Mouse (Mus musculus): ENCODE measurements around the gene Lpo. TPM values are rescaled to one million over a fixed set of nuclear protein-coding genes. Genes with fewer than 3 reads are reported as not detected.
A peak's percentile ranks its signal among the peaks of the same experiment; 100 is the strongest.

Gene Lpo
- polyA plus RNA-seq, 1 experiment = not detected

DNA sequence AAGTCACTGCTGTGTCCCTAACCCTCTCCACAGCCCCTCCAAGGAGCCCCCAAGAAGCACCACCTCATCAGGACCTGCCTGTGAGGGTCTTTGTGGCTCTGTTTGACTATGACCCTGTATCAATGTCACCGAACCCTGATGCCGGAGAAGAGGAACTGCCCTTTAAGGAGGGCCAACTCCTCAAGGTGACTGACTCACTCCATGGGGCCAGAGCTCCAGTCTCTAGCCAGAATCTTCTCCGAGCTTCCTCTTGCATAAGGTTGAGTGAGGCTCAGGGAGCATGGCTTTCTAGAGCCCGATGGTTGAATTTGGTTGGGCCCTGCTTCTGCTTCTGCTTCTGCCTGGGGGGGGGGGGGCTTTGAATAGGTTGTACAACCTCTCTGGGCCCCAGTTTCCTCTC is 48.7 kb downstream of the Lpo start:
- Histone ChIP-seq H3K4me3 (ENCODE audit: low read depth, low read length) (no peak overlapping the region), H3K36me3 (ENCODE audit: control insufficient read depth, insufficient read depth, low read length) (no peaks in the 10 kb centered on the region), H3K4me1 (ENCODE audit: control insufficient read depth, insufficient read depth, insufficient read length, low read length) (peaks cover 8% of the 10 kb centered on the region), H3K27ac (ENCODE audit: insufficient read depth, low read depth, low read length) (no peak overlapping the region), H3K27me3 (ENCODE audit: control insufficient read depth, insufficient read depth, low read length) (peaks cover 9% of the 10 kb centered on the region; the same call in 1 of the 2 replicates)
- TF ChIP-seq CTCF (IDR thresholded peaks at IDR 0.05; ENCODE audit: extremely low read depth, insufficient read length, insufficient replicate concordance, low read depth, low read length) (no peak), POLR2A (IDR thresholded peaks at IDR 0.05; ENCODE audit: low read depth, low read length) (no peak)
- WGBS = 76% methylated on average over 4 of the region's 4 CpGs

DNA sequence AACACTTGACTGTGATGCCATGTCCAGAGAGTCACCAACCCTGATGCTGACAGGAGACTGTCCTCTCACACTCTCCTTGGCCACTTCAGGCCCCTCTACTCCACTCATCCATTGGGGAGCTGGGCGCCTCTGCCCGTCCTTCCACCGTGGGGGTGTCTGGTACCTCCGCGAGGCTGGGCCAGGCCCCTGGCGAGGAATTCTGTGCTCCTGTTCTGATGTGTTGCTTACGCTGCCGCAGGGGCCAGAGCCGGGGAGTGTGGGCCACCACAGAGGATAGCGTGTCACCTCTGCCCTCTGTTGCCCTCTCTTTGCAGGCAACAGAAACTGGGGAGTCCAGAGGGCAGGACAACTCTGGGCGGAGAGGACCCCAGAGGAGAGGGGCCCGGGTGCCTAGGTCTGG is 49.2 kb downstream of the Lpo start:
- no peak for TF ChIP-seq POLR2A (IDR thresholded peaks at IDR 0.05; ENCODE audit: low read depth, low read length)
- TF ChIP-seq CTCF (IDR thresholded peaks at IDR 0.05; ENCODE audit: extremely low read depth, insufficient read length, insufficient replicate concordance, low read depth, low read length) = no peak
- Histone ChIP-seq H3K36me3 (ENCODE audit: control insufficient read depth, insufficient read depth, low read length) (no peaks in the 10 kb centered on the region), H3K4me3 (ENCODE audit: low read depth, low read length) (peak overlapping the region; percentile 48), H3K4me1 (ENCODE audit: control insufficient read depth, insufficient read depth, insufficient read length, low read length) (peaks cover 8% of the 10 kb centered on the region), H3K27ac (ENCODE audit: insufficient read depth, low read depth, low read length) (no peak overlapping the region), H3K27me3 (ENCODE audit: control insufficient read depth, insufficient read depth, low read length) (peaks cover 9% of the 10 kb centered on the region; the same call in 1 of the 2 replicates)
- 38% methylated on average over 12 of the region's 12 CpGs for WGBS

DNA sequence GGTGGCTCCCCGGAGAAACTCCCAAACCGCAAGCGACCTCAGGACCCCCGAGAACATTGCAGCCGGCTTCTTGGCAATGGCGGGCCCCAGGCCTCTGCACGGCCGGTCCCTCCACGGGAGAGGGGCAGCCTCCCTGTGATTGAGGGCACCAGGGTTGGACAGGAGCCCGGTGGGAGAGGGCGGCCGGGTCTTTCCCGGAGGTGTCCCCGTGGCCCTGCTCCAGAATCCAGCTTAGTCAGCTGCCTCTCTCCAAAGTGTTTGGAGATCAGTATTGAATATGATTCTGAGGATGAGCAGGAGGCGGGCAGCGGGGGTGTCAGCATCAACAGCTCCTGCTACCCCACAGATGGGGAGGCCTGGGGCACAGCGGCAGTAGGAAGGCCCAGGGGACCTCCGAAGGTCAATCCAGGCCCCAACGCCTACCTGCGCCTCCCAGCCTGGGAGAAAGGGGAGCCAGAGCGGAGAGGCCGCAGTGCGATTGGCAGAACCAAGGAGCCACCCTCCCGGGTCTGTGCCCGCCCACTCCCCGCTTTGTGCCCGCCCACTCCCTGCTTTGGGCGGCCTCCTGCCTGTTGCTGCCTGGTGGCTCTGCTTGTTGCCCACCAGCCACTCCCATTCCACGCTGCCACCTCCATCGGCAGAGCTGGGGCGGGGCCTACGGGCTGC is 49.9 kb downstream of the Lpo start:
- Histone ChIP-seq H3K27ac (ENCODE audit: insufficient read depth, low read depth, low read length) (no peak overlapping the region), H3K36me3 (ENCODE audit: control insufficient read depth, insufficient read depth, low read length) (no peaks in the 10 kb centered on the region), H3K27me3 (ENCODE audit: control insufficient read depth, insufficient read depth, low read length) (peaks cover 9% of the 10 kb centered on the region; the same call in 1 of the 2 replicates), H3K4me1 (ENCODE audit: control insufficient read depth, insufficient read depth, insufficient read length, low read length) (peaks cover 8% of the 10 kb centered on the region), H3K4me3 (ENCODE audit: low read depth, low read length) (peak overlapping the region; percentile 48)
- TF ChIP-seq CTCF (IDR thresholded peaks at IDR 0.05; ENCODE audit: extremely low read depth, insufficient read length, insufficient replicate concordance, low read depth, low read length) (no peak), POLR2A (IDR thresholded peaks at IDR 0.05; ENCODE audit: low read depth, low read length) (no peak)
- 28% methylated on average over 32 of the region's 32 CpGs for WGBS

DNA sequence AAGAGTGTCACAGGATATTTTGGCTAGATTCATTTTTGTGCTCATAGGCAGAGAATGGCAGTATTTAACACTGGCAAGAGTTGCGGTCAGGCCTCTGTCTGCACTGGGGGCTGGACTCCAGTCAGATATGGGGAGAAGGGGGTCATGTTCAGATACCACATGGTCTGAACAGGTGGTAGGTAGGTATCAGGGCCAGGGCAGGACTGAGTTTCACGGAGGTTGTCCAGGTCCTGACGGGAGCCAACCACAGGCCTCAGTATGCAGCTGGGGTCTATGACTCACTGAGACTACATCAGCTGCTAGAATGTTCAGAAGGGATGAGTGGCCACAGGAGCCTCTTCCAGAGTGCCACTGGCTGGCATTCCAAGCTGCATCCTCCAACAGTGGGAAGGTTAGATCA is 55.7 kb downstream of the Lpo start:
- WGBS = 83% methylated on average over 3 of the region's 3 CpGs
- no peak overlapping the region for H3K4me3 ChIP-seq (ENCODE audit: low read depth, low read length)
- TF ChIP-seq CTCF (IDR thresholded peaks at IDR 0.05; ENCODE audit: extremely low read depth, insufficient read length, insufficient replicate concordance, low read depth, low read length) = no peak
- TF ChIP-seq POLR2A (IDR thresholded peaks at IDR 0.05; ENCODE audit: low read depth, low read length) = no peak
- H3K27me3 ChIP-seq (ENCODE audit: control insufficient read depth, insufficient read depth, low read length) = no peaks in the 10 kb centered on the region
- no peaks in the 10 kb centered on the region for H3K4me1 ChIP-seq (ENCODE audit: control insufficient read depth, insufficient read depth, insufficient read length, low read length)
- H3K27ac ChIP-seq (ENCODE audit: insufficient read depth, low read depth, low read length) = no peak overlapping the region
- H3K36me3 ChIP-seq (ENCODE audit: control insufficient read depth, insufficient read depth, low read length) = no peaks in the 10 kb centered on the region

DNA sequence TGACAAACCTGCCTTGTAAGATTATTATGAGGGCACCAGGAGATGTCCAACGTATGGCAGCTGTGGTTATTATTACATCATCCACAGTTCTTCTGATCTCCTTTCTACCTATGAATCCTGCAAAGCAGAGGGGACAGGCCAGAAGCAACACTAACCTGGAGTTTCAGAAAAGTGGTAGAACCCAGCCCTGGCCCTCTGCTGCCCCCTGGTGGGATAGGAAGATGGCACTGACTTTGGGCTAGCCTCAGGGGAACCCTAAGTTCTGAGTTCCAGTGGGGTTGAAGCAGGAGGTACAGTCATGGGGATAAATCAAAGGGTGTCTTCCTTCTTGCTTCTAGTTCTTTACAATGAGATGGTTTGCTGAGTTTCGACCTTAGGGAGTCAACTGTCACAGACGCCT is 57.1 kb downstream of the Lpo start:
- H3K36me3 ChIP-seq (ENCODE audit: control insufficient read depth, insufficient read depth, low read length) = no peaks in the 10 kb centered on the region
- H3K27me3 ChIP-seq (ENCODE audit: control insufficient read depth, insufficient read depth, low read length) = no peaks in the 10 kb centered on the region
- WGBS = 50% methylated on average over 3 of the region's 3 CpGs
- TF ChIP-seq CTCF (IDR thresholded peaks at IDR 0.05; ENCODE audit: extremely low read depth, insufficient read length, insufficient replicate concordance, low read depth, low read length) = peak; percentile 95; the same call in 1 of the 2 replicates
- no peak for TF ChIP-seq POLR2A (IDR thresholded peaks at IDR 0.05; ENCODE audit: low read depth, low read length)
- no peak overlapping the region for H3K4me3 ChIP-seq (ENCODE audit: low read depth, low read length)
- no peak overlapping the region for H3K27ac ChIP-seq (ENCODE audit: insufficient read depth, low read depth, low read length)
- no peaks in the 10 kb centered on the region for H3K4me1 ChIP-seq (ENCODE audit: control insufficient read depth, insufficient read depth, insufficient read length, low read length)

DNA sequence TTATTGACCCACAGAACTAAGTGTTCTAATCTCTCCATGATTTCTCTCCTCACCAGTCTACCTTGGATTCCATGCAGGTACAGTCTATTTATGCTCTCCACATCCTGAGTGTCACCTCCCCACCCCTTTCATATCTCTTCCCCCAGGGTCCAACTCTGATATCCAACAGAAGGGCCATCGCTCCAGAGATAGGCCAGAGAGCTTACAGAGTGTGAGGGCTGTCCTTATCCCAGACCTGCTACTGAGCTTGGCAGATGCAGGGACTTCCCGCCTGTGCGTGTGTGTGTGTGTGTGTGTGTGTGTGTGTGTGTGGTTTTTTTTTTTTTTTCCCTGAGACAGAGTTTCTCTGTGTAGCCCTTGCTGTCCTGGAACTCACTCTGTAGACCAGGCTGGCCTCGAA is 59.3 kb downstream of the Lpo start:
- 90% methylated on average over 4 of the region's 4 CpGs for WGBS
- TF ChIP-seq POLR2A (IDR thresholded peaks at IDR 0.05; ENCODE audit: low read depth, low read length) = no peak
- no peak for TF ChIP-seq CTCF (IDR thresholded peaks at IDR 0.05; ENCODE audit: extremely low read depth, insufficient read length, insufficient replicate concordance, low read depth, low read length)
- Histone ChIP-seq H3K36me3 (ENCODE audit: control insufficient read depth, insufficient read depth, low read length) (no peaks in the 10 kb centered on the region), H3K27ac (ENCODE audit: insufficient read depth, low read depth, low read length) (no peak overlapping the region), H3K4me3 (ENCODE audit: low read depth, low read length) (no peak overlapping the region), H3K27me3 (ENCODE audit: control insufficient read depth, insufficient read depth, low read length) (peaks cover 14% of the 10 kb centered on the region), H3K4me1 (ENCODE audit: control insufficient read depth, insufficient read depth, insufficient read length, low read length) (0 out of 2 replicates have a peak, but pooled peaks cover 3% of the 10 kb centered on the region)

DNA sequence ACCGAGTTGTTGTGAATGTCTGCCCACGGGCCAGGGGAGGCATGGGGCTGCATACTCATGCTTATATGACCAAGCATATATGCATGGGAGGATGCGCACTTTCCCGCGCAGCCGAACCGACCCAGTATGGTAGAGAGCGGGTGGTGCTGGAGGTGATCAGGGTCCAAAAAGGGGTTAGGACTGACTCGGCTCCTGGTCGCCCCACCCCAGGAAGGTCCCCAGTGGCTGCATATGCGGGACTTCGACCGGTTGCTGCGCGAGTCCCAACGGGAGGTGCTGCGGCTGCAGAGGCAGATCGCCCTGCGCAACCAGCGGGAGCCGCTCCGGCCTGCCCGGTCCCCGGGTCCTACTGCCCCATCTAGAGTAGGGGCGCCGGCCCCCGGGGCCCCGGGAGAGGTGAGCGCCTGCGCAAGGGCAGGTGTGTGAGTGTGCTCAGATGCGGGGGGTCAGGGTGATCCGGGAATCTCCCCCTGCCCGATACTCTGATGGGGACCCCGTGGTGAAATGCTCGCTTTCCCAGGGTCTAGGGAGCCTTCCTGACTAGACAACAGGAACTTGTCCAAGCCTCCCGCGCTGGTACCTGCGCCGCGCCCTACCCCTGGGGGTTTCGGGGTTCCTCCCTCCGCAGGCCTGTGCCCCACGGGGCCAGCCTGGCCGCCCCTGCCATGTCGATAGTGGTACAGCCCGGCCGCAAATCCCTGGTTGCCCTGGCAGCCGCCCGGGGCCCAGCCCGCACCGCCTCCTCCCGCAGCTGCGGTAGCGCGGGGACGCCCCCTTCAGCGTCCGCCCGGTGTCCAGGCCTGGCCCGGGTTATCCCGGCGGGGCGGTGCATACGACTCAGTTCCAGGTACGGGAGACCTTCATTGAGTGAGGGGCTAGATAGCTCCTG is 63.9 kb downstream of the Lpo start:
- Histone ChIP-seq H3K4me1 (ENCODE audit: control insufficient read depth, insufficient read depth, insufficient read length, low read length) (peaks cover 3% of the 10 kb centered on the region), H3K4me3 (ENCODE audit: low read depth, low read length) (peak overlapping the region; percentile 48), H3K27me3 (ENCODE audit: control insufficient read depth, insufficient read depth, low read length) (peaks cover 36% of the 10 kb centered on the region), H3K36me3 (ENCODE audit: control insufficient read depth, insufficient read depth, low read length) (no peaks in the 10 kb centered on the region), H3K27ac (ENCODE audit: insufficient read depth, low read depth, low read length) (no peak overlapping the region)
- WGBS = 1% methylated on average over 65 of the region's 65 CpGs
- TF ChIP-seq POLR2A (IDR thresholded peaks at IDR 0.05; ENCODE audit: low read depth, low read length) = no peak
- TF ChIP-seq CTCF (IDR thresholded peaks at IDR 0.05; ENCODE audit: extremely low read depth, insufficient read length, insufficient replicate concordance, low read depth, low read length) = no peak

Data from small intestine, adult 2 months (tissue).